Mouse (Mus musculus) spleen, embryonic (tissue): ENCODE measurements around the gene Slc22a15.

Source experiments
- CTCF ChIA-PET: fragments of 350-600 bp; sonication (Branson Sonifier 250); formaldehyde crosslinking; loops from one replicate; lab custom pipeline; 2022; lab: Charles Lee

Slc22a15 gene

DNA sequence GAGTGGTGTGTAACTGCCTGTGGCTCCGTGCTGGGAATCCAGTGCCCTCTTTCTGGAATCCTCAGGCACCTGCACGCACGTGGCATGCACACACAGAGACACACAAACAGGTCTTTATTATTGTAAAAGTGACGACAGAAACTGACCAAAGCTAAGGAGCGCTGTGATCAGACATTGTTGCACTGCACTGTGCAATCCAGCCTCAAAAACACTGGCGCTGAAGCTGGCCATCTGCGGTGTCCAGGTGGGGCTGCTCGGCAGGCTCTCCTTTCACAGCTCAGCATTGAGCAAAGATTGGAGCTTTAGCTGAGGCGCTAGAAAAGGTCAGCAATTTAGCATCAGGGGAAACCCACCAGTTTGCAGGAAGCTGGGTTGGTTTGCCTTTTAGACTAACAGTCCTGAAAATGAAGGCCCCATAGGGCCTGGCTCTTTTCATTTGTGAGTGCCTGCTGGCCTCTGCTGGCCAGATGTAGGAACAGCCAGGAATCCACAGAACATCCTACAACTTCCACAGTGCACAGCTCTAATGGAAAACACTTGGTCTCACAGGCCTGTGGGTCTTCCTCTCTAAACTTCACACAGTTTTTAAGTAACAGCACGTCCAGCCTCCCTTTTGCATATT is 111.8 kb downstream of the Slc22a15 start:
- CTCF ChIA-PET, result interaction anchor here (1.7 kb wide), 1 partner anchor 318 kb away, joined by 10 read pairs; no protein-coding TSS in a partner anchor

DNA sequence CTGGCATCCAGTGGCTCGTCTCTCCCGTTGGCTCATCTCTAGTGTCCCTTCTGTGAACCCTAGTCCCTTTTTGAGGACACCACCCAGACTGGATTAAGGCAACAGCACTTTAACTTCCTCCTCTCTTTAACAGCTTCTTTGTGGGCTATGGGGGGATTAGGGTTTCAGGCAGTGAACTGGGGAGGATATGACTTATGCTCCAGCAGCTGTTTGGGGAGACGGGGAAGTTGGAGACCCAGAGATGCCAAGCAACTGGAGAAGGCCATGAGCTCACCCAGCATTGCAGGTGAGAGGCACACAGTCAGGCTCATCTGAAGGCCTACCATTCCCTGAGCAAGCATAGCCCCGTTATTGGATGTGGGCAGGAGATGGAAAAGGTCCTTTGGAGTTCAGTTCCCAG is 112.3 kb downstream of the Slc22a15 start:
- CTCF ChIA-PET, result interaction anchor here (1.7 kb wide), 1 partner anchor 318 kb away, joined by 10 read pairs; no protein-coding TSS in a partner anchor

DNA sequence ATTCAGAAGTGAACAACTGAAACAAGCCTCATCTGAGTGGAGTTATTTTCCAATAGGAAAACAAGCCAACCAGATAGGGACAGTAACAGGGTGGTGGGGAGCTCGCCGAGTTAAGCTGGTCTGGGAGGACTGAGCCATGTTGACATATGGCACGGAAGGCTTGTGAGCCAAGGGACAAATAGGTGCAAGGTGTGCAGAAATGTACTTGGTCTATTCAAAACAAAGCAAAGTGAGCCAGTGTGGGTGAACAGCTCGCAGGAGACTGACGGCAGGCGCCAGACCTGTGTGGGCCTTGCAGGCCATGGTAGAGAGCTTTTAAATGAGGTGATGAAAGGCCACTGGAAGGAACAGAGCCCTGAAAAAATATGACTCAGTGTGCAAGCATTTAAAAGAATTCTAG is 116.6 kb downstream of the Slc22a15 start:
- CTCF ChIA-PET, result no interaction called here

DNA sequence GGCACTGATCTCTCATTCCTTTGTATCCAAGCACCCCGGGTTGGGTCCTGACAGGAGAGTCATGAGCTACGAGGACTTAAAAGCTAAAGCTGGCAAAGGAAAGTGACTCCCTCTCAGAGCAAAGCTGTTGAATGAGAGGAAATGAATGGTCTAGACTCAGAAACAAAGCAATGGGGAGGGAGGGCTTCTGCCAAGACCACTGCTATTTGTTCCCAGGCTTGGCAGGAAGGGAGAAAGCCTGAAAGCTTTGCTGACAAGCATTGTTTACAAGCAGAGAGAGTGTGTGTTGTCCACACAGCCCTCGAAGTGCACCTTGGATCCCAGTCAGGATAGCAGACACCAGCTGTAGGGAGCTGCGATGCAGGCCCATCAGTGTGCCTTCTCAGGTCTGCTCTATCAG is 117.3 kb downstream of the Slc22a15 start:
- CTCF ChIA-PET, result no interaction called here

DNA sequence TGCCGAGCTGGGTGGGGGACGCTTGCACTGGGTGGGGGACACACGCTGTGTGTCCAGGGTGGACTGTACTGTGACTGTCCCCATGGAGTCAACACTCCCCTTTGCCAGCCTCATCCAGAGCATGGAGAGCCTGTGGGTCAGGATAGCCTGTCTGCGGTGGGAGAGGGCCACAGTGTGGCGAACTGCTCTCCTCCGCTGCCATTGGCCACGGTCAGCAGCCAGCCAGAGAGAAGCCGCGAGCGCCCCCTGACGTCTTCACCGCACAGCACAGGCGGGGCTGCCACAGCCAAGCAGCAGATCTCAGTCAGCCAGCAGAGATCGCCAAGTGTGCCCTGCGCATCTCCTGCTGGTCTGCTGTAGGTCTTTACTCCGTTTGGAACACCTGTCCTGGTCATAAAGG is 118.1 kb downstream of the Slc22a15 start:
- CTCF ChIA-PET, result no interaction called here
